Mouse (Mus musculus) lung, postnatal 0 days (tissue): Measurements from ENCODE around the gene Nfil3. TPM values are rescaled to one million over a fixed set of nuclear protein-coding genes. Genes with fewer than 3 reads are reported as not detected.
A peak's percentile ranks its signal among the peaks of the same experiment; 100 is the strongest.

Experiments used
- ATAC-seq: fragments of 200-750 bp; cut with Nextera tagmentation; 2 replicates; pipeline ENCODE4 v1.8.0; 2017; ENCODE audit warnings: moderate library complexity
- DNase-seq: peaks from one replicate; pipeline ENCODE4 v3.0.0-alpha.2; 2016; ENCODE audit warnings: low spot score
- H3K27ac ChIP-seq: fragments of 300-500 bp; sonication (generic); 2 replicates; pipeline ENCODE4 v1.5.1; 2014; ENCODE audit warnings: antibody characterized with exemption, mild to moderate bottlenecking, low read length, mixed read lengths
- H3K27me3 ChIP-seq: fragments of 300-500 bp; sonication (generic); replicated peaks from 2 replicates; pipeline ENCODE4 v1.6.1; 2014; ENCODE audit warnings: low read length, mixed read lengths; ENCODE audit not compliant: insufficient read depth
- H3K36me3 ChIP-seq: fragments of 300-500 bp; sonication (generic); 2 replicates; pipeline ENCODE4 v1.6.1; 2014; ENCODE audit warnings: low read length, mixed read lengths; ENCODE audit not compliant: insufficient read depth
- H3K4me1 ChIP-seq: fragments of 300-500 bp; sonication (generic); 2 replicates; pipeline ENCODE4 v1.6.1; 2014; ENCODE audit warnings: antibody characterized with exemption, low read depth, low read length, mixed read lengths; ENCODE audit not compliant: insufficient read depth
- H3K4me2 ChIP-seq: fragments of 300-500 bp; sonication (generic); replicated peaks from 2 replicates; pipeline ENCODE4 v1.6.1; 2014; ENCODE audit warnings: low read depth, mild to moderate bottlenecking, low read length, moderate library complexity, mixed read lengths
- H3K4me3 ChIP-seq: fragments of 300-500 bp; sonication (generic); 2 replicates; pipeline ENCODE4 v1.5.1; 2014; ENCODE audit warnings: low read depth, low read length
- H3K9ac ChIP-seq: fragments of 300-500 bp; sonication (generic); replicated peaks from 2 replicates; pipeline ENCODE4 v1.6.1; 2014; ENCODE audit warnings: low read depth, mild to moderate bottlenecking
- H3K9me3 ChIP-seq: fragments of 300-500 bp; sonication (generic); 2 replicates; pipeline ENCODE4 v1.6.1; 2016; ENCODE audit warnings: low read length, mixed read lengths
- CTCF ChIP-seq: IDR thresholded peaks from 2 replicates; pipeline ENCODE4 v1.5.1; 2016; ENCODE audit warnings: antibody characterized with exemption, mild to moderate bottlenecking
- EP300 ChIP-seq: IDR thresholded peaks from 2 replicates; pipeline ENCODE4 v1.6.1; 2016; ENCODE audit warnings: antibody characterized with exemption, mild to moderate bottlenecking, control low read depth
- WGBS: fragments of 180-500 bp; shearing (Covaris S2); extraction: QIAGEN DNeasy Blood & Tissue Kit; methylation state at CpG from one replicate; pipeline ENCODE4 v1.1.7; 2014; 5-methylcytosine and 5-hydroxymethylcytosine counted together
- polyA plus RNA-seq: library from polyadenylated mRNA; unstranded; fragments of >200 nt; fragmentation: Nextera tagmentation; extraction: Ambion mirVana; gene quantifications from 2 replicates; pipeline ENCODE4 v1.2.1, GENCODE M21; 2015

Gene Nfil3
- polyA plus RNA-seq, 1 experiment from 2014 or later = 18.7 TPM

DNA sequence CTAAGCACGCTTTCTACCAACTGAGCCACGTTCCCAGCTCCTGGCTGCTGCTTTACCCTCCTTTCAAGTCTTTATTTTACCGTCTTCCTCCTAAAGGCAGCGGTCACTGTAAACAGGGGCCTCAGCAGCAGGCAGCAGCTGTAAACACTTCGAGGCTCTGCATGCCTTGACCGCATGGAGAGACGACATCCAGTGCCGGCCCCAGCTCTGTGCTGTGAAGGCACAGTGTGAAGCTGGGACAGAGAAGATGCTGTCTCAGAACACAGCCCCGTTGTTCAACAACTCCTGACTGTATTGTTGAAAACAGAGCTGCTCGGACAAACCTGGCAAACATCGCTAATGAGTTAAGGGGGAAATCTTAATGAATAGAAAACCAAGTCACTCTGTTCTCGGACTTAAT, 30.6 kb upstream of the Nfil3 start:
- no peak overlapping the region for H3K27ac ChIP-seq
- H3K9ac ChIP-seq = no peak overlapping the region
- H3K9me3 ChIP-seq = no peaks in the 10 kb centered on the region
- H3K4me3 ChIP-seq = no peak overlapping the region
- DNase-seq (no peak), ATAC-seq (no peak)
- H3K4me1 ChIP-seq = no peaks in the 10 kb centered on the region
- no peak overlapping the region for H3K4me2 ChIP-seq
- TF ChIP-seq CTCF (no peak), EP300 (no peak)
- WGBS = 27% methylated on average over 12 of the region's 12 CpGs
- H3K27me3 ChIP-seq = no peaks in the 10 kb centered on the region
- no peaks in the 10 kb centered on the region for H3K36me3 ChIP-seq

DNA sequence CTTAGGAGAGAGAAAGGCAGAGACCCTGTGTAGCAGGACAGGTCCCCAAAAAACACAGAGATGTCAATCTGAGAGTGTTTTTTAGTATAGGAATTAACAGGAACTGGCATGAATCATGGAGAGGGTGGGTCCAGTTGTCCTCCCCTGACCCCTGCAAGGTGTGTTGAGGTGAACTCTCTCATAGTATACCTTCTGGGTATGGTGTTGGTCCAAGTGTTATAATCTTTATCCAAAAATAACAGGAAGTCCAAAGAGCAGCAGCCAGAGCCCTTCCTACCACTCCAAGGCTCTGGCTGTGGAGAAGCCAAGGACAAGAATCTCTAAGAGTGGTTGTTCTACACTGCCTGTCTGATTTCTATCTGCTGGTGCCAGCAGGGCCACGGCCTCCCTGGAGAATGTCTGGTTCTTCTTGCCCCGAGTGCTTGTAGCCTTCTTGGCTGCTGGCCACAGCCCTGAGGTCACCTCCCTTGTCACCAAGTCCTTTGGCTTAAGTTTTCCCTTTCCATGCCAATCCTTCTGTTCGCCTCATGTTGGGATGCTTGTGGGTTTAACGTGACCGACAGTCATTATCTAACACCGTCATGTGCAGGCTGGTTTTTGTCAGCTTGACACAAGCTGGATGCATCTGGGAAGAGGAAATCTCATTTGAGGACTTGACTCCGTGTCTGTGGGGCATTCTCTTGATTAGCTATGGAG, 27.8 kb upstream of the Nfil3 start:
- H3K9ac ChIP-seq = no peak overlapping the region
- H3K9me3 ChIP-seq = no peaks in the 10 kb centered on the region
- ATAC-seq (peak; percentile 77), DNase-seq (peak; percentile 55)
- no peaks in the 10 kb centered on the region for H3K36me3 ChIP-seq
- no peaks in the 10 kb centered on the region for H3K4me1 ChIP-seq
- 36% methylated on average over 7 of the region's 7 CpGs for WGBS
- no peak overlapping the region for H3K4me2 ChIP-seq
- H3K27ac ChIP-seq = no peak overlapping the region
- H3K4me3 ChIP-seq = no peak overlapping the region
- H3K27me3 ChIP-seq = no peaks in the 10 kb centered on the region
- TF ChIP-seq EP300 (no peak), CTCF (no peak)

- no peak overlapping the region for H3K4me2 ChIP-seq
- H3K9ac ChIP-seq = no peak overlapping the region
- H3K9me3 ChIP-seq = no peaks in the 10 kb centered on the region
- ATAC-seq (no peak), DNase-seq (no peak)
- no peaks in the 10 kb centered on the region for H3K4me1 ChIP-seq
- no peaks in the 10 kb centered on the region for H3K36me3 ChIP-seq
- no peak overlapping the region for H3K4me3 ChIP-seq
- no peak for TF ChIP-seq CTCF
- TF ChIP-seq EP300 = no peak
- 42% methylated on average over 3 of the region's 3 CpGs for WGBS
- no peak overlapping the region for H3K27ac ChIP-seq
- no peaks in the 10 kb centered on the region for H3K27me3 ChIP-seq
Measured at GRCm38 (mm10) chr13:53007781-53008180, 26.9 kb upstream of the Nfil3 start.

- H3K27ac ChIP-seq = no peak overlapping the region
- H3K4me2 ChIP-seq = no peak overlapping the region
- no peaks in the 10 kb centered on the region for H3K9me3 ChIP-seq
- WGBS = 40% methylated on average over 3 of the region's 3 CpGs
- no peaks in the 10 kb centered on the region for H3K27me3 ChIP-seq
- no peak overlapping the region for H3K4me3 ChIP-seq
- no peak overlapping the region for H3K9ac ChIP-seq
- no peaks in the 10 kb centered on the region for H3K4me1 ChIP-seq
- TF ChIP-seq CTCF (no peak), EP300 (no peak)
- DNase-seq = peak; percentile 34
- no peak for ATAC-seq
- H3K36me3 ChIP-seq = no peaks in the 10 kb centered on the region
Measured at GRCm38 (mm10) chr13:53003286-53003685, 22.4 kb upstream of the Nfil3 start.

- WGBS = 23% methylated on average over 2 of the region's 2 CpGs
- H3K27ac ChIP-seq = no peak overlapping the region
- H3K27me3 ChIP-seq = no peaks in the 10 kb centered on the region
- H3K4me1 ChIP-seq = no peaks in the 10 kb centered on the region
- H3K9ac ChIP-seq = no peak overlapping the region
- DNase-seq (peak; percentile 53), ATAC-seq (peak; percentile 81)
- TF ChIP-seq EP300 = no peak
- TF ChIP-seq CTCF = no peak
- no peaks in the 10 kb centered on the region for H3K36me3 ChIP-seq
- no peak overlapping the region for H3K4me2 ChIP-seq
- H3K9me3 ChIP-seq = no peaks in the 10 kb centered on the region
- H3K4me3 ChIP-seq = no peak overlapping the region
Measured at GRCm38 (mm10) chr13:53001511-53001935, 20.6 kb upstream of the Nfil3 start.

DNA sequence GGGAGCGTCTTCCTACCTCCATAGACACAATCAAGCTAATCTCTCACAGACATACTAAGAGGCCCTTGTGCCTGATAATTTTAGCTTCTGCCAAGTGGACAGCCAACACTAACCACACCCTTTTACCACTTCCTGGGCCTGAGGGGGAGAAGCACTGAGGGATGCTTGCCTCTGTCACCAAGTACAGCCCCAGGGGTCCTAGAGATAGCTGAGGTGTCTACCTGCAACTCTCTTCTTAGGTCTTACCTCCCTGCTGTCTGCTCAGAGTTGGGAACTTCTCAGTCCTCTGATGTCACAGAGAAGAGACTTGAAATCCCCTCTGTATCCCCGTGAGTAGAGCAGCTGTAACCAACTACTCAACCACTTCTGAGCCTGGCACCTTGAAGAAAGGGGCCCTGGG, 19.6 kb upstream of the Nfil3 start:
- no peaks in the 10 kb centered on the region for H3K4me1 ChIP-seq
- TF ChIP-seq CTCF (no peak), EP300 (no peak)
- no peaks in the 10 kb centered on the region for H3K9me3 ChIP-seq
- no peak overlapping the region for H3K4me3 ChIP-seq
- H3K27ac ChIP-seq = no peak overlapping the region
- no peaks in the 10 kb centered on the region for H3K36me3 ChIP-seq
- ATAC-seq = no peak
- H3K4me2 ChIP-seq = no peak overlapping the region
- no peak for DNase-seq
- 66% methylated on average over 2 of the region's 2 CpGs for WGBS
- H3K9ac ChIP-seq = no peak overlapping the region
- H3K27me3 ChIP-seq = no peaks in the 10 kb centered on the region
